ENCODE assay signal across 21 mouse cellular contexts in the genomic region with DNA sequence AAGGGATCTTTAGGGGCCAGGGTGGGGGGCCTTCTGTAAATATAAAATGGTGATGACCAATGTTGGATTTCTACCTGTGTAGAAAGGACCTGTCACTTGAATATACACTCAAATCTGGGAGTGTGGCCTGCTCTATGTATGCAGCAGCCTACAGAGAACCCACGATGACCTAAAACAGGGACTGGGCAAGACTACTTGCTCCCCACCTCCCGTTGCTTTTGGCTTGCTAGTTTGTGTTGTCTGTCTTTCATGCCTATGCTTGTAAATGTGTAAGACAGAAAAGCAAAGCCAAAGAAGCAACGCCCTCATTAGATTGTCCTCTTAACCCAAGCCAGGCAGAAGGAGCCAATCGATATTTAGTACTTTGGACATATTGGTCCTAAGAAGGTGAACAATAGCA. TPM values are rescaled to one million over a fixed set of nuclear protein-coding genes. Genes with fewer than 3 reads are reported as not detected.
A peak's percentile ranks its signal among the peaks of the same experiment; 100 is the strongest.
DNase-seq lines count a peak whose midpoint lies in the region; ATAC-seq and TF ChIP-seq lines count a peak whose summit lies in the region.
"Had no signal": no experiment of that assay in that cellular context is flagged by ENCODE, and none has a peak within 500 bp of the region (broad histone marks: within the 10 kb centered on the region; RNA-seq: fewer than 3 reads in every experiment).

No protein-coding gene starts in this region.

- ATAC-seq in cerebellum, adult (ENCODE audit: insufficient number of reproducible peaks, low FRiP score, low TSS enrichment), result no peak
- no peak for ATAC-seq in hindbrain, embryonic 13.5 days (ENCODE audit: low FRiP score)
- no peak for ATAC-seq in hindbrain, embryonic 12.5 days (ENCODE audit: low FRiP score)
- no peak for ATAC-seq in midbrain, postnatal 0 days (ENCODE audit: low FRiP score)
- no peak for ATAC-seq in heart, embryonic 11.5 days (replicated peaks; ENCODE audit: insufficient number of reproducible peaks, low FRiP score, low TSS enrichment)
- ATAC-seq: CD4-positive, CD25-positive, alpha-beta regulatory T cell, adult 4 months; liver, embryonic 12.5 days; Patski had no signal

- peak overlapping the region; percentile 62; the same call in 1 of the 2 replicates for H3K27ac ChIP-seq in hindbrain, embryonic 13.5 days
- no peak overlapping the region for H3K27ac ChIP-seq in hindbrain, embryonic 12.5 days
- H3K27ac ChIP-seq in midbrain, postnatal 0 days (ENCODE audit: low read depth, low read length), result peak overlapping the region; percentile 8
- H3K27ac ChIP-seq in heart, embryonic 11.5 days (ENCODE audit: low read depth, low read length), result no peak overlapping the region
- H3K27ac ChIP-seq: embryonic facial prominence, embryonic 15.5 days; heart, embryonic 13.5 days; limb, embryonic 12.5 days; liver, embryonic 12.5 days had no signal

- no peak overlapping the region for H3K4me3 ChIP-seq in hindbrain, embryonic 13.5 days
- H3K4me3 ChIP-seq in hindbrain, embryonic 12.5 days, result no peak overlapping the region
- no peak overlapping the region for H3K4me3 ChIP-seq in midbrain, postnatal 0 days (ENCODE audit: low read depth, low read length)
- no peak overlapping the region for H3K4me3 ChIP-seq in heart, embryonic 11.5 days (ENCODE audit: low read depth, low read length)
- H3K4me3 ChIP-seq: liver, embryonic 12.5 days; megakaryocyte, embryonic 14.5 days had no signal

- H3K9ac ChIP-seq in hindbrain, embryonic 13.5 days, result no peak overlapping the region
- H3K9ac ChIP-seq in hindbrain, embryonic 12.5 days, result no peak overlapping the region
- H3K9ac ChIP-seq in midbrain, postnatal 0 days (replicated peaks; ENCODE audit: low read length, poor library complexity, severe bottlenecking), result no peak overlapping the region
- no peak overlapping the region for H3K9ac ChIP-seq in heart, embryonic 11.5 days (ENCODE audit: low read depth, low read length)
- H3K9ac ChIP-seq: embryonic facial prominence, embryonic 15.5 days; limb, embryonic 12.5 days; liver, embryonic 12.5 days had no signal

- no peaks in the 10 kb centered on the region for H3K36me3 ChIP-seq in hindbrain, embryonic 13.5 days
- H3K36me3 ChIP-seq in hindbrain, embryonic 12.5 days, result no peaks in the 10 kb centered on the region
- no peaks in the 10 kb centered on the region for H3K36me3 ChIP-seq in midbrain, postnatal 0 days (ENCODE audit: insufficient read depth, low read length)
- no peaks in the 10 kb centered on the region for H3K36me3 ChIP-seq in heart, embryonic 11.5 days (ENCODE audit: control insufficient read depth, insufficient read depth, low read length)
- H3K36me3 ChIP-seq: embryonic facial prominence, embryonic 15.5 days; heart, embryonic 13.5 days; limb, embryonic 12.5 days; liver, embryonic 12.5 days had no signal

- H3K9me3 ChIP-seq in hindbrain, embryonic 13.5 days, result no peaks in the 10 kb centered on the region
- H3K9me3 ChIP-seq in hindbrain, embryonic 12.5 days (replicated peaks), result no peaks in the 10 kb centered on the region
- no peaks in the 10 kb centered on the region for H3K9me3 ChIP-seq in midbrain, postnatal 0 days (ENCODE audit: low read length)
- H3K9me3 ChIP-seq in heart, embryonic 11.5 days (replicated peaks; ENCODE audit: control insufficient read depth, low read length), result no peaks in the 10 kb centered on the region
- H3K9me3 ChIP-seq: embryonic facial prominence, embryonic 15.5 days; heart, embryonic 13.5 days; limb, embryonic 12.5 days; liver, embryonic 12.5 days had no signal

- H3K27me3 ChIP-seq in hindbrain, embryonic 13.5 days, result no peaks in the 10 kb centered on the region
- no peaks in the 10 kb centered on the region for H3K27me3 ChIP-seq in hindbrain, embryonic 12.5 days
- H3K27me3 ChIP-seq in midbrain, postnatal 0 days (ENCODE audit: insufficient read depth, low read length), result no peaks in the 10 kb centered on the region
- no peaks in the 10 kb centered on the region for H3K27me3 ChIP-seq in heart, embryonic 11.5 days (ENCODE audit: control insufficient read depth, insufficient read depth, low read length)
- H3K27me3 ChIP-seq: embryonic facial prominence, embryonic 15.5 days; heart, embryonic 13.5 days; limb, embryonic 12.5 days; liver, embryonic 12.5 days; megakaryocyte, embryonic 14.5 days; Patski had no signal

- peak; percentile 49 for DNase-seq in cerebellum, adult 9-11 months
- peak; percentile 10 for DNase-seq in induced T-regulatory cell, adult 2 months (ENCODE audit: low read depth)
- no peak for DNase-seq in midbrain, postnatal 0 days (ENCODE audit: low spot score)
- no peak for DNase-seq in adrenal gland, postnatal 25 days
- DNase-seq: adrenal gland, adult 8-10 months; heart, adult 11 months; kidney, postnatal 4 days; layer of hippocampus, adult 9-11 months; lung, adult 2 months; thymus, postnatal 14 days had no signal

- TF ChIP-seq CTCF in midbrain, postnatal 0 days (IDR thresholded peaks at IDR 0.05), result no peak

- H3K4me1 ChIP-seq in hindbrain, embryonic 13.5 days (replicated peaks), result peaks cover 16% of the 10 kb centered on the region
- peaks cover 4% of the 10 kb centered on the region; the same call in 1 of the 2 replicates for H3K4me1 ChIP-seq in hindbrain, embryonic 12.5 days
- H3K4me1 ChIP-seq in midbrain, postnatal 0 days (ENCODE audit: insufficient read depth, low read length), result no peaks in the 10 kb centered on the region; the same call in 1 of the 2 replicates
- no peaks in the 10 kb centered on the region for H3K4me1 ChIP-seq in heart, embryonic 11.5 days (ENCODE audit: control insufficient read depth, insufficient read depth, low read length)

- peak overlapping the region; percentile 83 for H3K4me2 ChIP-seq in hindbrain, embryonic 13.5 days
- H3K4me2 ChIP-seq in hindbrain, embryonic 12.5 days (replicated peaks), result no peak overlapping the region
- H3K4me2 ChIP-seq in midbrain, postnatal 0 days (ENCODE audit: low read depth, low read length, poor library complexity, severe bottlenecking), result no peak overlapping the region
- no peak overlapping the region for H3K4me2 ChIP-seq in heart, embryonic 11.5 days

- WGBS in hindbrain, embryonic 13.5 days, result 71% methylated on average over 4 of the region's 4 CpGs
- WGBS in hindbrain, embryonic 12.5 days, result 78% methylated on average over 4 of the region's 4 CpGs
- 73% methylated on average over 4 of the region's 4 CpGs for WGBS in midbrain, postnatal 0 days
- 86% methylated on average over 4 of the region's 4 CpGs for WGBS in heart, embryonic 11.5 days (ENCODE audit: insufficient replicate concordance)

RNA-seq across cellular contexts. Expression of a gene that starts 4.6 kb away (rescaled TPM):
- 8.2 TPM in 2 replicates for polyA plus RNA-seq in hindbrain, embryonic 13.5 days (2015; fragmentation: Nextera tagmentation; extraction: Ambion mirVana)
- 8.3 and 8.9 TPM in 2 replicates for polyA plus RNA-seq in hindbrain, embryonic 12.5 days (2016; fragmentation: Nextera tagmentation; extraction: Ambion mirVana)
- total RNA-seq in midbrain, postnatal 0 days (2014; rRNA removed), result 17.8 and 20.2 TPM in 2 replicates
- polyA plus RNA-seq in midbrain, postnatal 0 days (2015; fragmentation: Nextera tagmentation; extraction: Ambion mirVana), result 3.4 and 3.9 TPM in 2 replicates
- total RNA-seq in adrenal gland, postnatal 25 days (2021), result 8.2 and 11.8 TPM in 2 replicates
- polyA plus RNA-seq in heart, embryonic 11.5 days (2014; fragmentation: Nextera tagmentation; extraction: Ambion mirVana), result 2.1 and 2.6 TPM in 2 replicates

Comparison
In these comparisons a context has a peak if more than half of its experiments do, and no peak if none do; other contexts are left out.
1. H3K27ac ChIP-seq: peak in hindbrain, embryonic 13.5 days (single experiment) and midbrain, postnatal 0 days (single experiment); none in hindbrain, embryonic 12.5 days (single experiment) and heart, embryonic 11.5 days (single experiment).
2. DNase-seq: peak in cerebellum, adult 9-11 months (single experiment) and induced T-regulatory cell, adult 2 months (single experiment); none in midbrain, postnatal 0 days (single experiment) and adrenal gland, postnatal 25 days (single experiment).